Mouse (Mus musculus) brain, adult 2 months (tissue): Measurements from ENCODE around the gene Acer2.

Source experiments
- DNase-seq: peaks from one replicate; pipeline ENCODE4 v3.0.0; 2011; ENCODE audit warnings: low read depth, low spot score

The Acer2 gene

GRCm38 (mm10) chr4:86953519-86953918 lies 79.3 kb downstream of the Acer2 start:
- DNase-seq = peak; percentile 69

- DNase-seq = no peak
These were observed 81.3 kb downstream of the Acer2 start for GRCm38 (mm10) chr4:86955448-86955847.

GRCm38 (mm10) chr4:86957576-86958411 lies 83.6 kb downstream of the Acer2 start:
- DNase-seq = peak; percentile 87

GRCm38 (mm10) chr4:86977272-86977671 lies 103.1 kb downstream of the Acer2 start:
- DNase-seq = no peak
